Mouse (Mus musculus): Measurements from ENCODE around the gene Plxnb3.

- TF ChIP-seq CTCF (IDR thresholded peaks at IDR 0.05; ENCODE audit: low read depth, low read length) (no peak), POLR2A (IDR thresholded peaks at IDR 0.05; ENCODE audit: insufficient read depth, low read length) (no peak), EP300 (IDR thresholded peaks at IDR 0.05; ENCODE audit: insufficient read depth, low read depth, low read length) (no peak)
Observed at GRCm38 (mm10) chrX:73758611-73759290, 1.9 kb downstream of the Plxnb3 start.

All from ES-Bruce4 (cell line).